Mouse (Mus musculus) T-helper 17 cell (primary cell): ENCODE data around the gene Pik3r1.

Experiments
- in situ Hi-C, 2 experiments: fragments of 300-600 bp; cut with MboI, MseI; formaldehyde crosslinking; loops; 1 replicate in 1 of 2; 2 replicates in 1 of 2; pipeline ENCODE4 v1.15.1; 2025; ENCODE audit warnings: high pct_unique_total_duplicates in 2 of 2

Pik3r1 gene

GRCm38 (mm10) chr13:101691669-101692068, 76.3 kb downstream of the Pik3r1 start:
- in situ Hi-C loops = loop anchor here in 1 of 2 experiments (5.0 to 10.0 kb wide), 2 partner anchors 147 to 179 kb away; no protein-coding TSS in a partner anchor

GRCm38 (mm10) chr13:101690911-101691655, 76.9 kb downstream of the Pik3r1 start:
- in situ Hi-C loops = loop anchor here in 1 of 2 experiments (5.0 to 10.0 kb wide), 2 partner anchors 146 to 179 kb away; no protein-coding TSS in a partner anchor

GRCm38 (mm10) chr13:101690167-101690566, 77.8 kb downstream of the Pik3r1 start:
- in situ Hi-C loops = loop anchor here in 1 of 2 experiments (5.0 to 10.0 kb wide), 2 partner anchors 145 to 178 kb away; no protein-coding TSS in a partner anchor

GRCm38 (mm10) chr13:101686256-101686655, 81.8 kb downstream of the Pik3r1 start:
- in situ Hi-C loops = no loop called here

GRCm38 (mm10) chr13:101684706-101685105, 83.3 kb downstream of the Pik3r1 start:
- in situ Hi-C loops = no loop called here

DNA sequence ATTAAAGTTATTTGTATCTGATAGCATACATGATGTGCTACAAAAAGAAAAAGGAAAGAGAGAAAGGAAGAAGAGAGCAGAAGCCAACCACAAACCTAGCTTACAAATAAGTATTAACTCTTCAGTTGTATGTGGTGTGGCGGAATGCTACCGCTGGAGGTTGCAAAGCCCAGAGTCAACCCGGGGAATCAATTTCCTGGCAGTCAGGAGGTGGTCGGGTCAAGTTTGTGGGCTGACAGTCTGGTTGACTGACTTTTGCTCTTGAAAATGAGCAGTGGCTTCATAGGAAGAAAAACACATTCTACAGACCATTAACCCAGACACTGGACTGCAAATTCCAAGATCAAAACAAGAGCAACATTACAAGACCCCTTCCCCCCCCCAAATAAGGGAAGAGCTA, 85.6 kb downstream of the Pik3r1 start:
- in situ Hi-C loops = no loop called here

- in situ Hi-C loops = no loop called here
Observed at GRCm38 (mm10) chr13:101680083-101680482, 87.9 kb downstream of the Pik3r1 start.

GRCm38 (mm10) chr13:101678984-101679383, 89.0 kb downstream of the Pik3r1 start:
- in situ Hi-C loops = no loop called here

DNA sequence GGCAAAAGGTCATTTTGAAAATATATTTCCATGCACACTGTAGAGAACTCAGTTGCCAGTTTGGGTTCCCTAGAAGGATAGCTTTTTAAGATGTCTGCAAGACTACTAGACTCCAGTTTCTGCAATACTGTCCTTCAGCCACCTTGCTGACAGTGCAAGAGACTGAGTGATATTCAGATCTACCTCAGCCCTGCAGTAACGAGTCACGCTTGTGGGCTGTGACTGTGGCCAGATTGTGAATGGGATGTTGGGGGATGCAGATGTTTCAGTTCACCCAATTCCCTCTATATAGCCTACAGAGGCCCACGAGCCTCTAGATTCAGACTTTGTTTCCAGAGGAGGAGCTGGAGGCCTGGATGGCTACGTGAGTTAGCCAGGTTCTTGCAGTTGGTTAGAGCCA, 90.0 kb downstream of the Pik3r1 start:
- in situ Hi-C loops = no loop called here

DNA sequence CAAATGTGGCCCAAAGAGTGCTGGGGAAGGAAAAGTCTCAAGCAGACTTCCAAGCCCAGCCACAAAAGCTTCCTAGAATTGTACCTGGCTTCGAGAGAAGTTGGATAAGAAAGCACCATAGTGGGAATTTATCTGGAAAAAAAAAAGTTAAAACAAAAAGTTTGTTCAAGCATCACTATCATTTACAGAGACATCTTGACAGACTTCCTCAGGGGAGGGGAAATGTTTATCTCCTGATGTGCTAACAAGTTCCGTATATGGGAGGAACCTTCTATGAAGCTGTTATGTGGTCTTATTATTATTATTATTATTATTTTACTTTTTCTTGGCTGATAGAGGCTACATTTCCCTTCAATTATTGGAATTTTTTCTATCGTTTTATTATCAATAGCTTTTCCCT, 94.1 kb downstream of the Pik3r1 start:
- in situ Hi-C loops = no loop called here

DNA sequence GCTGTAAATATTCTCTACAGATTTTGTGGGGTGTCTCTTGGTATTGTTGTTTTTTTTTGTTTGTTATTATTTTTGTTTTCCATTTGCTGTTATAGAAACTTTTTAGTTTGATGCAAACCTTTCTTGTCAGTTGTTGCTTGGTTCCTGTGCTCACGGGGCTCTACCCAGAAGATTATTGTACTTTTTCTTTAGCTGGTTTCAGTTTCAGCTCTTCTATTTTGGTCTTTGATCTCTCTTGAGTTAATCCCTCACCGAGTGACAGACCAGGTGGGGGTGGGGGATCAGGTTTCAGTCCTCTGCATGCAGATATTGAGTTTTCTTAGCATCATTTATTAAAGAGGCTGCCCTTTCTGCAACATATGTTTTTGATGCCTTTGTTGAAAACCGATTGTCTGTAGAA, 99.2 kb downstream of the Pik3r1 start:
- in situ Hi-C loops = no loop called here

DNA sequence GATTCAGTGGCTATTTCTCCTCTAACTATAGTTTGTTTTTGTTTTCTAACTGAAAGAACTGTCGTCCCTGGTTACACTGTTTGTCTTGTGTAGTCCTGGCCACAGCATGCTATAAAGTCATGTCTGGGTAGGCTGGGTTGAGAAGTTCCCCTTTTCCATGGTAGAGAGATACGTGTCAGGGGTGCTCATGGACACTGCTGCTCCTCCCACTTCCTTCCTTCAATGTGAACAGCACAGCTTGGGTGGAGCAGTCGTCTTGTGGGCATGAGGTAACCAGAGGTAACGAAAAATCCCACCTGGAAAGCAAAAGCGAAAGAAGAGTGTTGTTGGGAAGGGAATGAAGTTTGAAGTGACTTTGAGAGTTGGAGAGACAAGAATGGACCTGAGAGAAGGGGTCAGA, 104.0 kb downstream of the Pik3r1 start:
- in situ Hi-C loops = no loop called here

GRCm38 (mm10) chr13:101662900-101663299, 105.1 kb downstream of the Pik3r1 start:
- in situ Hi-C loops = no loop called here

DNA sequence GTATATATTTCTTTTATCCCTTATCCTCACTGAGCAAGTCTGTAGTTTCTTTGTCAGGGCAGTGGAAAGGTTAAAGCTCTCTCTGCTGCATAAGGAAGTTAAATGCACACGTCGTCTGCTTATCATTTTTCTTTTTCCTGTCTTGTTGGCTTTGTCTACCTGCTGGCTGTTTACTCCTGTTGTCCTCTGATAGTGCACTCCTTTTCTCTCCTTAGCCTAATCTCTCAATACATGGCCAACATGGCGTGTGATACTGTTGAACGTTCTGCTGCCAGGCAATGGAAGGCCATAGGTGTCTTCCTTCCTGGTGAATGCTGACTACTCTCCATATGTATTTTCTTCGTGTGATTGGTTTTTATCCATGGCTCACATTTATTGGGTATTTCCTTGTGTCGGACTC, 106.5 kb downstream of the Pik3r1 start:
- in situ Hi-C loops = no loop called here

- in situ Hi-C loops = no loop called here
Observed at GRCm38 (mm10) chr13:101660187-101660586, 107.8 kb downstream of the Pik3r1 start.

- in situ Hi-C loops = no loop called here
Observed at GRCm38 (mm10) chr13:101652131-101652530, 115.9 kb downstream of the Pik3r1 start.

DNA sequence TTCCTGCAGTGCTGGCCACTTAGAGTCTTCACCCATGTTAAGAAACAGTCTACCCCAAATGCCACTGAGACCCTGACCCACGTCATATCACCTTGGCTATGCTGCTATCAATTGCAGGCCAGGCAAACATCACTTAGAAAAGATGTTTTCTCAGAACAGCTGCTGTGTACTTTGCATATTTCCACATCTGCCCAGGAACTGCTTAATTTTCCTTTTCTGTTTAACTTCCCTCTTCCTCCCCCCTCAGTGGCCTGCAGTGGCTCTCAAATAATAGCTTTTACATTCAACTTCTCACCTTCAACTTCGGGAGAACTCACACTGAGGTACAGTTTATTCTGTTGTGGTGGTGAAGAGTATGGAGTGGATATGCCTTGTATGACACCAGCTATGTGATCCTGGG, 126.4 kb downstream of the Pik3r1 start:
- in situ Hi-C loops = loop anchor here in 1 of 2 experiments (5.0 kb wide), 1 partner anchor 44 kb away; no protein-coding TSS in a partner anchor

- in situ Hi-C loops = no loop called here
Observed at GRCm38 (mm10) chr13:101635837-101636236, 132.2 kb downstream of the Pik3r1 start.

DNA sequence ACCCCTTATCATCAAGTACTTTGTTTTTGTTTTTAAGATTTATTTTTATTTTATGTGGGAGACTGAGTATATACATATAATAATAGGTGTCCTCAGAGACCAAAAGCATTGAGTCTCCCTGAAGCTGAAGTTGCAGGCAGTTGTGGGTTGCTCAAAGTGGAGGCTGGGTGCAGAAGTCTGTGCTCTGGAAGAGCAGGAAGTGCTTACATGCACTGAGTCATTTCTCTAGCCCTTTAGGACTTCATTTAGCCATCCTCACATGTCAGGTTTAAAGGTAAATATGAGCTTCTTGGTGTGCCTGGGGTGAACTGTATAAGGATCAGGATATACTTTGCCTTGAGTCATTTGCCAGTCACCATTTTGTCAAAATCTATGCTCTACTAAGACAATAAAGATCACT, 133.6 kb downstream of the Pik3r1 start:
- in situ Hi-C loops = no loop called here

DNA sequence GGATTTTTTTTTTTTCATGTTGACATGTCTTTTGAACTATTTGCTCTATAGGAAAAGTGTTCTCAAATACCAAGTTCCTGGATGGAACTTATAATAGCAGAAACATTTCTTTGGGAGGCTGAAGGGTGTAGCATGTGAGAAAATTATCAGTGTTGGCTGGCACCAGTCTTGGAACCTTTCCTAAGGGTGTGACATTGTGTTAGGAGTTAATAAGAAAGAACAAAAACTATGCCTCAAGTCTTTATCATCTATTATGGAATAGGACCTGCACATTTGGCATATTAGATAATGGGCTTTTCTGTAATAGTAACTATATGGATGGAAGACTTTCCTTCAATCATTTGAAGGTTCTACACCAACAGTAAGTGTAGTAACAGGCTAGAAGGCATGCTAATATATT, 134.4 kb downstream of the Pik3r1 start:
- in situ Hi-C loops = no loop called here

DNA sequence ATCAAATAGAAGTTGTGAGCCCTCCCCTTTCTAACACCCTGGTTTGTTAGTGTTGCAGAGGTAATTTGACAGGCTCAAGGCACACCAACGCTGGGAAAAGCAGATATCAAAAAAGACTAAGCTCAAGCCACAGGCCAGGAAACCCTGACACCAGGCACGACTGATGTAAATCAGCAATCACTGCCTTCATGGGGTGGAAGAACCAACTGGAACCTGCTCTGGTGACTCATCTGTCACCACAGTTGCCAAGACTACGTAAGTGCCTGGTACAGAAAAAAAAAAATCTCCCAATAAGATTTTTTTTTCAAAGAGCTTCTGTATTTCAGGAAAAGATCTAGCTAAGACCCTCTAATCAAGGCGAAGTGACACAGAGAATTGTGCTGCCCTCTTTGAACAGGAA, 135.2 kb downstream of the Pik3r1 start:
- in situ Hi-C loops = no loop called here

DNA sequence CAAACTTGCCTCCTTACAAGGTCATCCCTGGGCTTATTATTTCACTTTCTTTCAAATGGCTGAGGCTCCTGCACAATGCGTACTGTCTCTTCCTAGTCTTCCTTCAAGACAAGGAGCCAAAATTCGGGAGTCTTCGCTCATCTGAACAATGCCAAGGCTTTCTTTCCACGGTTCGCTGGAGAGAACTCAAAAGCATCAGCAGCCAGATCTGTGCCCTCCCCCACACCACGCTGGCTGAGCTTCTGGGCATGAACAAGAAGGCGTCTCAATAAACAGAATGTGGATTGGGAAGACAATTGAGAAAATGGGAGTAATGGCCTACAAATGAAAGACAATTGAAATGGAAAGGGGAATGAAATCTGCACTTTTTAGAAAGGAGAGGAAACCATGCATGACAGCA, 136.5 kb downstream of the Pik3r1 start:
- in situ Hi-C loops = no loop called here
